Mouse (Mus musculus) cortical plate, adult 2 months (tissue): ENCODE data around the gene Myo9b.
"Not testable (repeated sequence)": the region's sequence is repeated elsewhere in the genome, so short reads cannot be mapped to it uniquely, and the experiment has no call there.

Experiments used
- CTCF ChIP-seq: fragments of 200-500 bp; IDR thresholded peaks from 2 replicates; pipeline ENCODE4 v1.5.1; 2011; ENCODE audit warnings: mild to moderate bottlenecking, control low read depth, low read length; ENCODE audit not compliant: insufficient read depth; ENCODE audit errors: extremely low read depth
- POLR2A ChIP-seq: fragments of 200-500 bp; IDR thresholded peaks from 2 replicates; pipeline ENCODE4 v1.6.1; 2011; ENCODE audit warnings: mild to moderate bottlenecking, low read length, control low read depth; ENCODE audit not compliant: insufficient read depth; ENCODE audit errors: extremely low read depth

DNA sequence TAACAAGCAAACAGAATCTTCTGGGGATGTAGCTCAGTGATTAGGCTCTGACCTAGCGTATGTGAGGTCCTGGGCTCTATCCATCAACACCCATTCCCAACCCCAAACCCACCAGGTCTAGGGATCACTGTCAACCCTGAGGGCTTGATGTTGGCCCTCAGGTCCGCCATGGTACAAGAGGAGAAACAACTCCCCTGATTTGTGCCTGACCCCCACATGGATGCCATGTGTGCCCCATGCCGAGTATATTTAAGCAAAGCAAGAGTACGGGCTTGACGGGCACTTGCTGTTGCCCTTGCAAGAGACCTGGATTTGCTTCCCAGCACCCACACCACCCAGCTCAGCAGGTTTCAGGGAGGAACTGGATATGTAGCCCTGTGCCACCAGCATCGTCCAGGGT is 4.2 kb upstream of the Myo9b start:
- TF ChIP-seq CTCF, POLR2A: not testable (repeated sequence)
